Mouse (Mus musculus) left cerebral cortex, adult 11 months (tissue): ENCODE measurements around the gene Pdgfb.

Experiments used
- DNase-seq: peaks from one replicate; pipeline ENCODE4 v3.0.0; 2022; ENCODE audit warnings: low spot score

Pdgfb gene

GRCm38 (mm10) chr15:80014321-80015210 is at the start of gene Pdgfb:
Gene Pdgfb (minus strand): TSS chr15:80014977.
- DNase-seq: no peak

- DNase-seq: no peak
These were observed 48.0 kb upstream of the Pdgfb start for GRCm38 (mm10) chr15:80062821-80063220.

GRCm38 (mm10) chr15:80062339-80062738 is 47.6 kb upstream of the Pdgfb start:
- no peak for DNase-seq

- no peak for DNase-seq
These were observed 46.3 kb upstream of the Pdgfb start for GRCm38 (mm10) chr15:80061071-80061550.

GRCm38 (mm10) chr15:80060356-80061070 is 45.7 kb upstream of the Pdgfb start:
- DNase-seq: no peak

GRCm38 (mm10) chr15:80059606-80060005 is 44.8 kb upstream of the Pdgfb start:
- no peak for DNase-seq

GRCm38 (mm10) chr15:80058151-80058550 is 43.4 kb upstream of the Pdgfb start:
- DNase-seq: no peak

- DNase-seq: no peak
These were observed 39.4 kb upstream of the Pdgfb start for GRCm38 (mm10) chr15:80054034-80054710.

GRCm38 (mm10) chr15:80053381-80054033 is 38.7 kb upstream of the Pdgfb start:
- no peak for DNase-seq

- DNase-seq: no peak
These were observed 37.0 kb upstream of the Pdgfb start for GRCm38 (mm10) chr15:80051782-80052181.

- no peak for DNase-seq
These were observed 36.5 kb upstream of the Pdgfb start for GRCm38 (mm10) chr15:80051092-80051761.

- DNase-seq: no peak
These were observed 35.3 kb upstream of the Pdgfb start for GRCm38 (mm10) chr15:80050093-80050492.

- DNase-seq: no peak
These were observed 33.2 kb upstream of the Pdgfb start for GRCm38 (mm10) chr15:80047973-80048372.

- DNase-seq: no peak
These were observed 32.5 kb upstream of the Pdgfb start for GRCm38 (mm10) chr15:80047242-80047641.

- no peak for DNase-seq
These were observed 31.0 kb upstream of the Pdgfb start for GRCm38 (mm10) chr15:80045749-80046148.

GRCm38 (mm10) chr15:80044249-80044648 is 29.5 kb upstream of the Pdgfb start:
- DNase-seq: no peak

GRCm38 (mm10) chr15:80042152-80042551 is 27.4 kb upstream of the Pdgfb start:
- DNase-seq: no peak

- DNase-seq: no peak
These were observed 23.3 kb upstream of the Pdgfb start for GRCm38 (mm10) chr15:80038110-80038391.

- no peak for DNase-seq
These were observed 22.7 kb upstream of the Pdgfb start for GRCm38 (mm10) chr15:80037255-80038109.

- DNase-seq: no peak
These were observed 20.6 kb upstream of the Pdgfb start for GRCm38 (mm10) chr15:80035341-80035885.
